Mouse (Mus musculus) lung, postnatal 4 days (tissue): ENCODE measurements around the gene Gclm.

Experiments used
- DNase-seq, 2 experiments: peaks; one replicate each; pipeline ENCODE4 v3.0.0; 2021

The Gclm gene

GRCm38 (mm10) chr3:122293223-122293953 is 48.0 kb downstream of the Gclm start:
- peak in 1 of 2 experiments; percentile 92 for DNase-seq

GRCm38 (mm10) chr3:122293954-122294850 is 48.8 kb downstream of the Gclm start, which contains the start of gene Bcar3:
Bcar3 (plus strand) TSS chr3:122294136.
- DNase-seq = peak; percentile 90 to 92

GRCm38 (mm10) chr3:122295511-122295910 is 50.2 kb downstream of the Gclm start:
- peak; percentile 52 to 71 for DNase-seq

GRCm38 (mm10) chr3:122296979-122297378 is 51.6 kb downstream of the Gclm start:
- no peak for DNase-seq

- peak; percentile 13 to 35 for DNase-seq
Measured at GRCm38 (mm10) chr3:122300983-122301919, 55.9 kb downstream of the Gclm start.

GRCm38 (mm10) chr3:122304560-122304959 is 59.2 kb downstream of the Gclm start:
- no peak for DNase-seq

- DNase-seq = no peak
Measured at GRCm38 (mm10) chr3:122307894-122308671, 62.7 kb downstream of the Gclm start.

GRCm38 (mm10) chr3:122308981-122309380 is 63.6 kb downstream of the Gclm start:
- DNase-seq = no peak

GRCm38 (mm10) chr3:122312078-122312477 is 66.7 kb downstream of the Gclm start:
- DNase-seq = peak; percentile 70 to 87

GRCm38 (mm10) chr3:122312936-122313629 is 67.7 kb downstream of the Gclm start:
- DNase-seq = no peak

GRCm38 (mm10) chr3:122313936-122314335 is 68.6 kb downstream of the Gclm start:
- no peak for DNase-seq

- peak in 1 of 2 experiments; percentile 44 for DNase-seq
Measured at GRCm38 (mm10) chr3:122316621-122317020, 71.3 kb downstream of the Gclm start.

- no peak for DNase-seq
Measured at GRCm38 (mm10) chr3:122317339-122317738, 72.0 kb downstream of the Gclm start.
